Mouse (Mus musculus): Measurements from ENCODE around the gene Cadm4. TPM values are rescaled to one million over a fixed set of nuclear protein-coding genes. Genes with fewer than 3 reads are reported as not detected.

Gene Cadm4
- total and polyA plus RNA-seq, 3 experiments, result 0.16 to 0.59 (median 0.36) TPM

GRCm38 (mm10) chr7:24531211-24531971 lies 49.6 kb downstream of the Cadm4 start (continued):
- TF ChIP-seq TBP (conservative IDR thresholded peaks at IDR 0.05; ENCODE audit: low read depth, low read length) (no peak), MAFK (IDR thresholded peaks at IDR 0.05; ENCODE audit: insufficient replicate concordance, low read length) (no peak), NELFE (IDR thresholded peaks at IDR 0.05; ENCODE audit: low read depth, low read length) (0 out of 2 replicates have a peak, but pooled peaks have one; percentile 33), EP300 (IDR thresholded peaks at IDR 0.05; ENCODE audit: low read length) (no peak), CTCF (conservative IDR thresholded peaks at IDR 0.05 in 1 of 2, IDR thresholded peaks at IDR 0.05 in 1 of 2; ENCODE audit: low read depth in 2 of 2, low read length in 2 of 2) (peak in 1 of 2 experiments; percentile 97; a peak in 2 of 4 replicates)

DNA sequence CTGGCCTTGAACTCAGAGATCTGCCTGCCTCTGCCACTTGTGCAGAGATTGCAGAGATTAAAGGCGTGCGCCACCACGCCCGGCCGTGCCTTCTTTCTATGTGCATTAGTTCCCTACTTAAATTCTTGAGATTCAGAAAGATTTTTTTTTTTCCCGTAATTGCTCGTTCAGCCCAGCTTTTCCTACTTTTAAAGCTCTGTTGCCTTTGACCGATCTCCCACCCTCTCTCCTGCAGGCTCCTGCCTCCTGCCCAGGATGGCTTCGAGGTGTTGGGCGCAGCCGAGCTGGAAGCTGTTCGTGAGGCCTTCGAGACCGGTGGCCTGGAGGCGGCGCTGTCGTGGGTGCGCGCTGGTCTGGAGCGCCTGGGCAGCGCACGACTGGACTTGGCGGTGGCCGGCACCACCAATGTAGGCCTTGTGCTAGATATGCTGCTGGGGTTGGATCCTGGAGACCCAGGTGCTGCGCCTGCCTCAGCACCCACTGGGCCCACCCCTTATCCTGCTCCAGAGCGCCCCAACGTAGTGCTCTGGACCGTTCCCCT lies 51.3 kb downstream of the Cadm4 start:
- Histone ChIP-seq H3K79me2 (replicated peaks; ENCODE audit: control insufficient read depth, extremely low read depth, insufficient read depth, poor library complexity, severe bottlenecking) (peaks cover 4% of the 10 kb centered on the region; the same call in 1 of the 2 replicates), H3K4me1 (ENCODE audit: control insufficient read depth in 1 of 2, insufficient read depth in 2 of 2) (peaks cover 5 to 48% of the 10 kb centered on the region in 2 experiments), H3K9me3 (replicated peaks; ENCODE audit: low read length) (no peaks in the 10 kb centered on the region), H3K27me3 (replicated peaks) (no peaks in the 10 kb centered on the region), H3K4me3 (replicated peaks in 1 of 3; ENCODE audit: low read depth in 2 of 3, low read length in 2 of 3, poor library complexity in 1 of 3) (no peak overlapping the region), H3K4me2 (ENCODE audit: insufficient read depth, low read depth, poor library complexity, severe bottlenecking) (no peak overlapping the region), H3K27ac (ENCODE audit: insufficient read depth, low read depth) (no peak overlapping the region), H3K9ac (ENCODE audit: insufficient read depth, low read depth) (no peak overlapping the region), H3K36me3 (replicated peaks in 1 of 2; ENCODE audit: control insufficient read depth in 1 of 2, insufficient read depth in 1 of 2, low read length in 1 of 2) (peaks cover 20 to 37% of the 10 kb centered on the region in 2 experiments)
- DNase-seq (ENCODE audit: extremely low read depth), result no peak
- TF ChIP-seq MXI1 (IDR thresholded peaks at IDR 0.05; ENCODE audit: low read depth, low read length), result no peak
- TF ChIP-seq ZC3H11A (IDR thresholded peaks at IDR 0.05; ENCODE audit: low read depth, low read length), result no peak
- TF ChIP-seq MAZ (IDR thresholded peaks at IDR 0.05; ENCODE audit: low read depth, low read length), result no peak
- TF ChIP-seq SMC3 (IDR thresholded peaks at IDR 0.05; ENCODE audit: low read depth, low read length), result no peak
- no peak for TF ChIP-seq SIN3A (IDR thresholded peaks at IDR 0.05; ENCODE audit: low read length)
- TF ChIP-seq ZNF384 (IDR thresholded peaks at IDR 0.05; ENCODE audit: low read depth, low read length), result 0 out of 2 replicates have a peak, but pooled peaks have one; percentile 3
- no peak for TF ChIP-seq USF2 (conservative IDR thresholded peaks at IDR 0.05; ENCODE audit: low read depth, low read length)
- dilution Hi-C loops (cut with MboI; ENCODE audit: extremely low pct_ligation_motif_present, extremely low pct_unique_long_range_greater_than_20kb, low sequenced_read_pairs), result no loop called here
- in situ Hi-C loops (cut with MboI; ENCODE audit: low pct_ligation_motif_present, low pct_unique_long_range_greater_than_20kb, low sequenced_read_pairs), result loop anchor here (5.0 to 10.0 kb wide), 3 partner anchors 34 to 112 kb away; no protein-coding TSS in a partner anchor

DNA sequence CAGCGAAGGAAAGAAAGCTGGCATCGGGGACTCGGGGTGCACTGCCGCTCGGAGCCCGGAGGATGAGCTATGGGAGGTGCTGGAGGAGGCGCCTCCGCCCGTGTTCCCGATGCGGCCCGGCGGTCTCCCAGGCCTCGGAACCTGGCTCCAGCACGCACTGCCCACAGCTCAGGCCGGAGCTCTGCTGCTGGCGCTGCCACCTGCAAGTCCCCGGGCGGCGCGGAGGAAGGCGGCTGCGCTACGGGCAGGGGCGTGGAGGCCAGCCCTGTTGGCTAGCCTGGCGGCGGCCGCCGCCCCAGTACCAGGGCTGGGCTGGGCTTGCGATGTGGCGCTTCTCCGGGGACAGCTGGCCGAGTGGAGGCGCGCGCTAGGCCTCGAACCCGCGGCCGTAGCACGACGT lies 52.0 kb downstream of the Cadm4 start:
- H3K27me3 ChIP-seq (replicated peaks), result no peaks in the 10 kb centered on the region
- TF ChIP-seq KAT2A (IDR thresholded peaks at IDR 0.05; ENCODE audit: insufficient replicate concordance, low read length), result no peak
- no peak for TF ChIP-seq USF2 (conservative IDR thresholded peaks at IDR 0.05; ENCODE audit: low read depth, low read length)
- TF ChIP-seq SIN3A (IDR thresholded peaks at IDR 0.05; ENCODE audit: low read length), result no peak
- TF ChIP-seq MYC (IDR thresholded peaks at IDR 0.05; ENCODE audit: low read depth, low read length), result no peak
- TF ChIP-seq BHLHE40 (IDR thresholded peaks at IDR 0.05; ENCODE audit: low read depth, low read length), result no peak
- TF ChIP-seq NELFE (IDR thresholded peaks at IDR 0.05; ENCODE audit: low read depth, low read length), result no peak
- TF ChIP-seq ZKSCAN1 (IDR thresholded peaks at IDR 0.05; ENCODE audit: borderline replicate concordance, low read depth, low read length), result no peak
- TF ChIP-seq MAX (IDR thresholded peaks at IDR 0.05; ENCODE audit: low read length), result no peak
- H3K9ac ChIP-seq (ENCODE audit: insufficient read depth, low read depth), result no peak overlapping the region
- no peak overlapping the region for H3K4me3 ChIP-seq (replicated peaks in 1 of 3; ENCODE audit: low read depth in 2 of 3, low read length in 2 of 3, poor library complexity in 1 of 3)
- in situ Hi-C loops (cut with MboI; ENCODE audit: low pct_ligation_motif_present, low pct_unique_long_range_greater_than_20kb, low sequenced_read_pairs) (loop anchor here (5.0 to 10.0 kb wide), 3 partner anchors 33 to 111 kb away; no protein-coding TSS in a partner anchor), dilution Hi-C loops (cut with MboI; ENCODE audit: extremely low pct_ligation_motif_present, extremely low pct_unique_long_range_greater_than_20kb, low sequenced_read_pairs) (no loop called here)
- H3K27ac ChIP-seq (ENCODE audit: insufficient read depth, low read depth), result no peak overlapping the region
- peaks cover 20 to 37% of the 10 kb centered on the region in 2 experiments for H3K36me3 ChIP-seq (replicated peaks in 1 of 2; ENCODE audit: control insufficient read depth in 1 of 2, insufficient read depth in 1 of 2, low read length in 1 of 2)
- DNase-seq (ENCODE audit: extremely low read depth), result no peak
- no peak overlapping the region for H3K4me2 ChIP-seq (ENCODE audit: insufficient read depth, low read depth, poor library complexity, severe bottlenecking)
- no peaks in the 10 kb centered on the region for H3K9me3 ChIP-seq (replicated peaks; ENCODE audit: low read length)
- peaks cover 4% of the 10 kb centered on the region; the same call in 1 of the 2 replicates for H3K79me2 ChIP-seq (replicated peaks; ENCODE audit: control insufficient read depth, extremely low read depth, insufficient read depth, poor library complexity, severe bottlenecking)
- H3K4me1 ChIP-seq (ENCODE audit: control insufficient read depth in 1 of 2, insufficient read depth in 2 of 2), result peaks cover 5 to 54% of the 10 kb centered on the region in 2 experiments
